Mouse (Mus musculus): ENCODE results near the gene Tmem161a. TPM values are rescaled to one million over a fixed set of nuclear protein-coding genes. Genes with fewer than 3 reads are reported as not detected.
A peak's percentile ranks its signal among the peaks of the same experiment; 100 is the strongest.

Tmem161a gene
- polyA plus RNA-seq, 1 experiment from 2014 or later, result 70.6 TPM

DNA sequence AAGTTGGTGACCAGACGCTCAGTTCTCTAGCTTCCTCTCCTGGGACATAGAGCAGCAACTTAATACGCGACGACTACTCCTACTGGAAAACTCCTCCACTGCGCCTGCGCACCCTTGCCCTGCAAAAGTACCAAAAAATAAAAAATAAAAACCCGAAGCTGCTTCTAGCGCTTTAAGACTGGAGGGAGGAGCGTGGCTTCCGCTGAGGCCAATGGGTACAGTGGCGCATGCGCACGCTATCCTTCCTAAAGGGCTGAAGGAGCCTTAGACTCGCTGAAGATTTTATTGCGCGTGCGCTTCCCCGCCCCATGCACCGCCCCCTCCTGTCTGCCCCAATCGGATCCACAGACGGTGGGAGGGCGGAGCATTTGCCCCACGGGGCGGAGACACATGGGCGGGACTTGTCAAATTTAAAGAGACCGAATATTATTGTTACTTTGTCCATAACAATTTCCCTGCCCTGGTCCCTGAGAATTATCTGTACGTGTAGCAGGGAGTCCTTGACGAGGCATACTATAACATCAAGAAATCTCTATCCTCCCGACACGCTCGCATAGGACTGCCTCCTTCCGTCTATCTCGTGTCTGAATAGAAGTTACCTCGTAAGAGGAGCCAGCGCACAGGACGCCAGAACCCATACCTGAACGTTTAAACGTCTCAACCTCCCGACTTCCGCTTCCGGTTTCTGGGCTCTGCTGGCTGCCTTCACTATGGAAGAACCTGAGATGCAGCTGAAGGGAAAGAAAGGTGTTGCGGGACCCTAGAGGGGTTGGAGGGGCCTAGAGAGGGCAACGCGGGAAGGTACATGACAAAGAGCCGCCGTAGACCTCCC lies 32.9 kb upstream of the Tmem161a start, which contains the start of the genes Rfxank, Borcs8 and Mef2b:
TSS of gene Rfxank (minus strand) at position 129 of the 832 bp plus-strand sequence.
TSS of gene Borcs8 (plus strand) at position 474 of the 832 bp plus-strand sequence.
TSS of gene Mef2b (plus strand) at position 686 of the 832 bp plus-strand sequence.
- Histone ChIP-seq H3K27ac (peak within 1 kb of the TSS; percentile 83), H3K4me1 (peaks cover 21% of the 10 kb centered on the region), H3K36me3 (peaks cover 50% of the 10 kb centered on the region), H3K9ac (peak within 1 kb of the TSS; percentile 86), H3K4me3 (peak within 1 kb of the TSS; percentile 89), H3K4me2 (replicated peaks) (peak within 1 kb of the TSS; percentile 88), H3K27me3 (no peaks in the 10 kb centered on the region), H3K9me3 (no peaks in the 10 kb centered on the region)
- WGBS, result under 1% methylated on average over 46 of the region's 46 CpGs
- ATAC-seq (ENCODE audit: low FRiP score, low read depth), result peak; percentile 97

DNA sequence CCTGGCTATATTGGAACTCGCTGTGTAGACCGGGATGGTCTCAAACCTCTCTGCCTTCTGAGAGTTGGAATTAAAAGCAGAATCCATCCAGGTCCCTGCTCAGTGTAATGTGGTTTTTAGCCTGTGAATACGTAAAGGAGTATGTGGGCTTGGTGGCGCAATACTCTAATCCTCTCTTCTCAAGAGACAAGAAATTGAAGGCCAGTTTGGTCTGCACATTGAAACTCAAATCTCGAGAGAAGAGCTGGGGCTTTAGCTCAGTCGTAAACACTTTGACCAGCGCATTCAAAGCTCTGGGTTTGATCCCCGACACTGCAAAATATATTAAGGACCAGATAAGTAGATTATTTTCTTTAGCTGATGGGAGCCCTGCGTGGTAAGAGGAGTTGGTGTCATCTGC lies 32.2 kb upstream of the Tmem161a start:
- Histone ChIP-seq H3K4me3 (peak overlapping the region; percentile 89), H3K27ac (peak overlapping the region; percentile 83), H3K9ac (peak overlapping the region; percentile 86), H3K4me2 (replicated peaks) (peak overlapping the region; percentile 88), H3K36me3 (peaks cover 50% of the 10 kb centered on the region), H3K4me1 (peaks cover 21% of the 10 kb centered on the region), H3K9me3 (no peaks in the 10 kb centered on the region), H3K27me3 (no peaks in the 10 kb centered on the region)
- ATAC-seq (ENCODE audit: low FRiP score, low read depth), result no peak
- WGBS, result 7% methylated on average over 9 of the region's 9 CpGs

DNA sequence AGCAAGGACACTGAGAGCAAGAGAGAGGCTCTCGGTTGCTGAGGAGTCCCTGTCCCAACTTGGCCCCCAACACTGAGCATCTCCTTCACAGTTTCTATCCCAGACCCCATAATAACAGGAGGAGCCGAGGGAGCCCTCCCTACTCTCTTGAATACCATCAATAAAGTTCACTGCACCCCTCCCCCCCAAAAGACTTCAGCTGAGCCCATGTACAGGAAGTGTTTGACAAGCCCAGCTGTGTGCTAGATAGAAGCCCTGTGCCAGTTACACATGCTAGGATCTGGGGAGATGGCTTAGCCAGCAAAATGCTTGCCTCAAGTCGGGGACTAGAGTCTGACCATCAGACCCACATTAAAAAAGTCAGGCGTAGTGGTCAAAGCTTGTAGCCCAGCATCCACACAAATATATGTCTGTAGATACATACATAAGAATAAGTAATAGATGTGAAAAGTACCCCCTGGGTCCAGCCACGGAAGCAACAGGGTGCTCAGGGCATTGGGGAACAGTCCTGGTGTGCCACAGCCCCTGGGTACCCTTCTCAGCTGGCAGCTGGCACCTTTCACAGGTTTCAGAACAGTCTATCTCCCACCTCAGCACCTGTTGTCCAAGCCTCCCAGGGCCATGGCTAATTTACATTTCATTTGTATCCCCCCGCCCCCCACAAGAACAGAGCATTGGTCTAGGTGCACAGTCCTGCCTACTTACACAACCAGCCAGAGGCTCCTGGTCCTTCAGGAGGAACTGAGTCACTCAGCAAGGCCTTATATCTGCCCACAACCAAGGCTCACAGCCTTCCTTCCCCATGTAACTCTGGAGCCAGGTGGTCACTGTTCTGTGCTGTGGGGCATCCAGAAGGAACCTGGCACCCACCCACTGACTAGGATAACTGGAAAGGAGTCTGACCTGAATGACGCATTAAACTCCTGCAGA lies 24.2 kb upstream of the Tmem161a start:
- ATAC-seq (ENCODE audit: low FRiP score, low read depth), result no peak
- Histone ChIP-seq H3K4me1 (peaks cover 10% of the 10 kb centered on the region), H3K4me2 (replicated peaks) (no peak overlapping the region), H3K36me3 (peaks cover 43% of the 10 kb centered on the region), H3K4me3 (no peak overlapping the region), H3K9me3 (no peaks in the 10 kb centered on the region), H3K27me3 (peaks cover 9% of the 10 kb centered on the region; the same call in 1 of the 2 replicates), H3K9ac (no peak overlapping the region), H3K27ac (no peak overlapping the region)
- WGBS, result 86% methylated on average over 7 of the region's 7 CpGs

DNA sequence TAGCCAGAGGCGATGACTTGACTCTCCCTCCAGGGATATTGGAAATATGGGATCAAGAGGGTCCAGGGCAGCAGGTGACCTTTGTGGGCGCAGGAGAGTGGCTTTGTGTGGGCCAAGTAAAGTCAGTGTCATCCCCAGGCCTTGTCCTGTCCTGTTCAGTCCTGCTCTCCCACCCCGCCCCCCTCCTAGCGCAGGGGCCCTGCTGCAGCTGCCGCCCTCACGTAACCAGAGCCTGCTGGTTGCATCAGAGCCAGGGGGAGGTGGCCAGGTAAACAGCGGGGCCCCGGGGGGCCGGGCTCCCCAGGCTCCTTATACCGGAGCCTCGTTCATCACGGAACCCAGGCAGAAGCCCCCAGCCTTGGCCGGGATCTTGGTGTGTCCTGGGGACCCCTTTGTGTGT lies 22.0 kb upstream of the Tmem161a start:
- H3K9ac ChIP-seq, result 0 out of 2 replicates have a peak overlapping the region, but pooled peaks have one; percentile 10
- H3K9me3 ChIP-seq, result no peaks in the 10 kb centered on the region
- H3K27ac ChIP-seq, result no peak overlapping the region
- peak; percentile 33; the same call in 1 of the 2 replicates for ATAC-seq (ENCODE audit: low FRiP score, low read depth)
- peaks cover 10% of the 10 kb centered on the region for H3K4me1 ChIP-seq
- H3K4me3 ChIP-seq, result peak overlapping the region; percentile 5; the same call in 1 of the 2 replicates
- WGBS, result 16% methylated on average over 13 of the region's 13 CpGs
- H3K4me2 ChIP-seq (replicated peaks), result peak overlapping the region; percentile 35
- peaks cover 21% of the 10 kb centered on the region for H3K36me3 ChIP-seq
- peaks cover 12% of the 10 kb centered on the region for H3K27me3 ChIP-seq

DNA sequence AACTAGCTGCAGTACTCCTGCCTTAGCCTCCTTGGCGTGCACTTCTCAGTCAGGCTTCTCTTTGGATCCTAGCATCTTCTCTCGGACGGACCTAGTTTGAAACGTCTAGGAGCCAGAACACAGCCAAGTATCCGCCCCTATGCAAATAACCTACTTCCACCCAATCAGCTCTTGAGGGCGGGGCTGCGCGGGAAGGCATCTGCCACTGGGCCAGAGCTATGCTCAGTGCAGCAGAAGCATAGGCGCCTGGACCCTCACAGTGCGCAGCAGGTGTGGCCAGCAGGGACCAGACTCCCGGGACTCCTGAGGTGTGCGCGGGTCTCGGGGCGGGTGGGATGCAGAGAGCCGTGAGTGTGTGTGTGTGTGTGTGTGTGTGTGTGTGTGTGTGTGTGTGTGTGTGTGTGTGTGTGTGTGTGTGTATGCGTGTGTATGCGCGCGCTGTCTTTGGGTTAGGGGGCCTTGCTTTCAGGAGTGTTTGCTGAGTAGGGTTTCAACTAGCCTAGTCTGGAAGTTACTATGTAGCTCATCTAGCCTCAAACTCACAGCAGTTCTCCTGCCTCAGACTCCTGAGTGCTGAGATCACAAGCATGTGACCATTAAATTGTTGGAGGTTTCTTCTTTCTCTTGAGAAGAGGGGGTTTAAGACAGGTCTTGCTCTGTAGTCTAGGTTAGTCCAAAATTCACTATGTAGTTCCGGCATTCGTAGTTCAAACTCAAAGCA lies 19.5 kb upstream of the Tmem161a start:
- peaks cover 16% of the 10 kb centered on the region for H3K27me3 ChIP-seq
- H3K36me3 ChIP-seq, result no peaks in the 10 kb centered on the region
- 0 out of 2 replicates have a peak overlapping the region, but pooled peaks have one; percentile 19 for H3K9ac ChIP-seq
- no peak overlapping the region for H3K27ac ChIP-seq
- ATAC-seq (ENCODE audit: low FRiP score, low read depth), result peak; percentile 95
- H3K4me3 ChIP-seq, result peak overlapping the region; percentile 10
- H3K4me2 ChIP-seq (replicated peaks), result peak overlapping the region; percentile 47
- 10% methylated on average over 18 of the region's 22 CpGs for WGBS
- H3K4me1 ChIP-seq, result peaks cover 10% of the 10 kb centered on the region
- no peaks in the 10 kb centered on the region for H3K9me3 ChIP-seq

DNA sequence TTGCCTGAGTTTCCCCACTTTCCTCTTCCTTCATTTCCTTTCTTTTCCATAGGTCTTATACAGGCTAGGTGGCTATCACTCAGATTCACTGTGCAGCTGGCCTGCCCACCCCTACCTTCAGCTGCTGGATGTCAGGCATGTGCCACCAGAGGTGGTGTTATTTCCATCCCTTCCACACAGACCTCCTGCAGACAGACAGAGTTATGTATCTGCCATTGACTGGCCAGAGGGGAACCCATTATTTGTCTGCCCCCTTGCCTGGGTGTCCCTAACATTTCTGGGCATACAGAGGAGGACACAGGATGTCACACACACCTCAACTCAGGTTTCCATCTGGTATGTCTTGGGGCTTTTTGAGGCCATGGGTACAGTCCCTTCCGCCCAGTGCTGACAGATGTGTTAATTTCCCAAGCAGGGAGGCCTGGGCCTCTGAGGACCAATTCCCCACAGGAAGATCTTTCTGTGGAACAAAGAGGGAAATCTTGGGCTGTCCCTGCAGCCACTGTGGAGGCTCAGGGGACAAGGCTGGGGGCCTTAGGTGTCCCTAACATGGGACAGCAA lies 14.8 kb upstream of the Tmem161a start:
- ATAC-seq (ENCODE audit: low FRiP score, low read depth), result no peak
- 0 out of 2 replicates have a peak overlapping the region, but pooled peaks have one; percentile 6 for H3K9ac ChIP-seq
- 83% methylated on average over 1 of the region's 1 CpGs for WGBS
- no peak overlapping the region for H3K27ac ChIP-seq
- peaks cover 7% of the 10 kb centered on the region; the same call in 1 of the 2 replicates for H3K27me3 ChIP-seq
- H3K4me3 ChIP-seq, result no peak overlapping the region
- H3K4me2 ChIP-seq (replicated peaks), result no peak overlapping the region
- H3K4me1 ChIP-seq, result peaks cover 9% of the 10 kb centered on the region; the same call in 1 of the 2 replicates
- no peaks in the 10 kb centered on the region; the same call in 1 of the 2 replicates for H3K9me3 ChIP-seq
- H3K36me3 ChIP-seq, result no peaks in the 10 kb centered on the region

DNA sequence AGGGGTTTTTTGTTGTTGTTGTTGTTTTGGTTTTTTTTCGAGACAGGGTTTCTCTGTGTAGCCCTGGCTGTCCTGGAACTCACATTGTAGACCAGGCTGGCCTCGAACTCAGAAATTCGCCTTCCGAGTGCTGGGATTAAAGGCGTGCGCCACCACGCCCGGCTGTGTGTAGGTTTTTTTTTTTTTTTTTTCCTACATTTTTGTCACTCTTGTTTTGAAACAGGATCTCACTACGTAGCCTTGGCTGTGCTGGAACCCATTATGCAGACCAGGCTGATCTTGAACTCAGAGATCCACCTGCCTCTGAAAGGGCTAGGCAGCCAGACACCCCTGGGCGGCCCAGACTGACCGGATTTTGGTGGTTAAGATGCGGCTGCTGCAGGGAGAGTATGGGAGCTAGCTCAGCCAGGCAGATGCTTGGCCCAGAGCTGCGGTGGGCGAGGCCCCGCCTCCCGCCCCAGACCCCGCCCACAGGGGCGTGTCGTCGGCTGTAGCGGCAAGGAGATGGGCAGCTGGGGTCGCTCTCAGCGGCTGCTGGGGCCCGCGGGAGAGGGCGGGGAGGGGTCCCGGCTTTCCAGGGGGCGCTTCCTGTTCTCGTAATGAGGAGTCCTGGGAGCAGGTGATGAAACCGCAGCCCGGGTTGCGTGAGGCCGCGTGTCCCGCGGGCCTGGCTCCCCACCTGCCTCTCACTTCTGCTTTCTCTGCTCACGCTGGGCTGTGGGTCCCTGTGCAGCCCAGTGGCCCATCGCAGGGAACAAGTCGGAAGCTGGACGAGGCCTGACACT lies 13.9 kb upstream of the Tmem161a start:
- 12% methylated on average over 37 of the region's 40 CpGs for WGBS
- Histone ChIP-seq H3K36me3 (no peaks in the 10 kb centered on the region), H3K27ac (no peak overlapping the region; the same call in 1 of the 2 replicates), H3K4me3 (peak overlapping the region; percentile 53), H3K27me3 (peaks cover 7% of the 10 kb centered on the region; the same call in 1 of the 2 replicates), H3K4me1 (peaks cover 8% of the 10 kb centered on the region; the same call in 1 of the 2 replicates), H3K9me3 (no peaks in the 10 kb centered on the region; the same call in 1 of the 2 replicates), H3K9ac (peak overlapping the region; percentile 62), H3K4me2 (replicated peaks) (peak overlapping the region; percentile 77)
- peak; percentile 93 for ATAC-seq (ENCODE audit: low FRiP score, low read depth)

DNA sequence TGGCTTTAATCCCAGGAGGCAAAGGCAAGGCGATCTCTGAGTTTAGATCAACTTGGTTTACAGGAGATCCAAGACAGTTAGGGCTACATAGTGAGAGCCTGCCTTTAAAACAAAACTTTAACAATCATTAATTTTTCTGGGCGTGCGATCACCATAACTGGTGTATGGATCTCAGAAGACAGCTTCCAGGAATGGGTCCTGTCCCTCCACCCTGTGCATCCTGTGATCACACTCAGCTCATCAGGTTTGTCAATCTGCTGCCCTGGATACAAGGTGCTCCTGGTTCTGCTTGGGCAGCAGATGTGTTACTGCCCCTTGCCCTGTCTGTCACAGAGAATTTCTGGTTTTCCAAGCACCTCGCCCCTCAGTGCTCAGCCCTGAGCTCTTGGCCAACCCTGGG lies 12.9 kb upstream of the Tmem161a start:
- Histone ChIP-seq H3K27me3 (peaks cover 12% of the 10 kb centered on the region), H3K27ac (no peak overlapping the region), H3K4me3 (0 out of 2 replicates have a peak overlapping the region, but pooled peaks have one; percentile 53), H3K9ac (no peak overlapping the region), H3K4me2 (replicated peaks) (no peak overlapping the region), H3K4me1 (peaks cover 8% of the 10 kb centered on the region; the same call in 1 of the 2 replicates), H3K36me3 (no peaks in the 10 kb centered on the region), H3K9me3 (no peaks in the 10 kb centered on the region; the same call in 1 of the 2 replicates)
- no peak for ATAC-seq (ENCODE audit: low FRiP score, low read depth)
- 86% methylated on average over 4 of the region's 4 CpGs for WGBS

DNA sequence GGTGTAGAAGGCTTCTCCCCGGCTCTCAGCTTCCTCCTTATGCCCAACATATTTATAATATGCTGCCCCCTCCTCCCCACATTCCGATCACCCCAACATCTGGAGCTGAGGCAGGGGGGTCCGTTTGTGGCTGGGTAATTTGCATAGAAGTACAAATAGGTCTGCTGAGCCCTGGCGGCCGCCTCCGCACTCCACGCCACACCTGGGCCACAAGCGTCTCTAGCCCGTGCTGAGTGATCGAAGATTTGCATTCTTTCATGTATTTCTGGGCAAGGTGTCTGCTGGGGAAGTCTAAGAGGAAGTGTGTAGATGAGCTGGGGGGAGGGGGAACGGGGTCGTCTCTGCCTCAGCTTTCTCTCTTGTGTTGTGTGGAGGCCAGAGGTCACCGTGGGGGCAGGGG lies 12.1 kb upstream of the Tmem161a start:
- H3K4me3 ChIP-seq, result no peak overlapping the region
- H3K9me3 ChIP-seq, result no peaks in the 10 kb centered on the region; the same call in 1 of the 2 replicates
- H3K9ac ChIP-seq, result no peak overlapping the region
- no peaks in the 10 kb centered on the region for H3K36me3 ChIP-seq
- no peak for ATAC-seq (ENCODE audit: low FRiP score, low read depth)
- 66% methylated on average over 13 of the region's 13 CpGs for WGBS
- H3K4me1 ChIP-seq, result peaks cover 8% of the 10 kb centered on the region; the same call in 1 of the 2 replicates
- H3K4me2 ChIP-seq (replicated peaks), result no peak overlapping the region
- H3K27me3 ChIP-seq, result peaks cover 18% of the 10 kb centered on the region
- no peak overlapping the region for H3K27ac ChIP-seq

DNA sequence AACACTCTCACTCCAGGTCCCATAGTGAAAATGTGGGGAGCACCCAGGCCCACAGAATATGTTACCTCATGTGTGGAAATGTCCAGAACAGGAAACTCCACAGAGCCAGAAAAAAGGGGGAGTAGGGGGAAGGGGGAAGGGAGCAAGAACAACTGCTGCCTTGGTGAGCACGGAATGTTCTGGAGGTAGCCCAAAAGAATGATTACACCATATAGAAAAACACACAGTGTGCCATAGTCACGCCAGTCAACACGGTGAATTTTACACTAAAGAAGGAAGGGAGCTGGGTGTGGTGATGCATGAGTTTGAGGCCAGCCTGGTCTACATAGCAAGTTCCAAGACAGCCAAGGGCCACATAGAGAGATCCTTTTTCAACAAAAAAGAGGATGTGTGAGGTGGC lies 8.8 kb upstream of the Tmem161a start:
- Histone ChIP-seq H3K9ac (no peak overlapping the region), H3K27ac (no peak overlapping the region), H3K4me1 (peaks cover 5% of the 10 kb centered on the region; the same call in 1 of the 2 replicates), H3K36me3 (no peaks in the 10 kb centered on the region), H3K27me3 (peaks cover 35% of the 10 kb centered on the region), H3K4me2 (replicated peaks) (no peak overlapping the region), H3K9me3 (no peaks in the 10 kb centered on the region; the same call in 1 of the 2 replicates), H3K4me3 (no peak overlapping the region)
- no peak for ATAC-seq (ENCODE audit: low FRiP score, low read depth)
- 84% methylated on average over 3 of the region's 3 CpGs for WGBS
